Mouse (Mus musculus) activated CD4-positive, CD25-positive, alpha-beta regulatory T cell, adult 4 months (primary cell): ENCODE measurements around the gene 4933411K16Rik. TPM values are rescaled to one million over a fixed set of nuclear protein-coding genes. Genes with fewer than 3 reads are reported as not detected.
"Not testable (repeated sequence)": the region's sequence is repeated elsewhere in the genome, so short reads cannot be mapped to it uniquely, and the experiment has no call there.

ENCODE experiments used
- ATAC-seq: one replicate; pipeline ENCODE4 v1.8.0; 2017
- polyA plus RNA-seq, 2 experiments: library from polyadenylated mRNA; unstranded; fragments of 100-300 nt; shearing (Covaris generic); gene quantifications; one replicate each; pipeline ENCODE4 v1.2.1; 2017

The 4933411K16Rik gene
- polyA plus RNA-seq, 2 experiments from 2014 or later = not detected

DNA sequence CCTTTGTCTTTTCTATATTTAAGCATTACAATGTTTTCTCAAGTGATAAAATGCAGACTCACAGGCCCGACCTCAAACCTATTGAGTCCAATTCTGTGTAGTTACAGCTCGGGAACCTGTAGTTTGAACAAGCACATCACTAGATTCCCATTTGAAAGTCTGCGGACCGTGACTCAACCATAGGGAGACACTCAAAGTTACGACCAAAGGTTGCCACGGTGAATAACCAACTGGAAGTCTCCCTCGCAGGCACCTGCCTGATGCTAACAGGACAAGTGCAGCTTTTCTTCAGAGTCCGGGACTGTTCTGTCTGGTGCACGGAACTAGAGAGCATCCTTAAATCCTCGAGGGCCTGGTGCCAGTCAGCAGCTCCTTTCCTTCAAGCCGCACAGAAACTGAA is 28.4 kb downstream of the 4933411K16Rik start:
- ATAC-seq = no peak

DNA sequence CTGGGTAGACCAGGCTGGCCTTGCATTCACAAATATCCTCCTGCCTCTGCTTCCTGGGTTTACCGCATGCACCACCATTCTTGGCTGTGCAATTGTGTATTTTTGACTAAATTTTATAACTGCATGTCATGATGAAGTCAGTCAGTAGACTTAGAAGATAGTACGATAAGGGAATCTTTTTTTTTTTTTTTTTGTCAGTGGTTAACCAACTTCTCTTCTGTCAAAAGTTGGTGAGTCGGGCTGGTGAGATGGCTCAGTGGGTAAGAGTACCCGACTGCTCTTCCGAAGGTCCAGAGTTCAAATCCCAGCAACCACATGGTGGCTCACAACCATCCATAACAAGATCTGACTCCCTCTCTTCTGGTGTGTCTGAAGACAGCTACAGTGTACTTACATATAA is 29.6 kb downstream of the 4933411K16Rik start:
- not testable (repeated sequence) for ATAC-seq

DNA sequence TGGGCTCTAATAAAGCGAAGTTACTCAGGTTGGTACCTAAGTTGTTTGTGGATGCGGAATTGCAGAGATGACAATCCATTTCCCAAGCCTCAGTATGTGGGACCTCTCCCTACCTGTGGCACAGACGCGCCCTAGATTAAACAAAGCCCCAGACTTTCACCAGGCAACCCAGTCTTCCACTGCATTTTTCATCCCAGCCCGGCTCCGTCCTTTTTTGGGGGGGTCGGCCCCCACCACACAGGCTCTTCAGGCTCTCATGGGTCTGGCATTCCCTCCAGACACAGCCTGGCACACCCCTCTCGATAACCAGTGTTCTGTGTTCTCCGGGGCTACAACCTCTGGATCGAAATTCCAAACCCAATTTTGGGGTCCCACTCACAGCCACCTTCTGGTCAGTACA is 33.6 kb downstream of the 4933411K16Rik start:
- no peak for ATAC-seq

DNA sequence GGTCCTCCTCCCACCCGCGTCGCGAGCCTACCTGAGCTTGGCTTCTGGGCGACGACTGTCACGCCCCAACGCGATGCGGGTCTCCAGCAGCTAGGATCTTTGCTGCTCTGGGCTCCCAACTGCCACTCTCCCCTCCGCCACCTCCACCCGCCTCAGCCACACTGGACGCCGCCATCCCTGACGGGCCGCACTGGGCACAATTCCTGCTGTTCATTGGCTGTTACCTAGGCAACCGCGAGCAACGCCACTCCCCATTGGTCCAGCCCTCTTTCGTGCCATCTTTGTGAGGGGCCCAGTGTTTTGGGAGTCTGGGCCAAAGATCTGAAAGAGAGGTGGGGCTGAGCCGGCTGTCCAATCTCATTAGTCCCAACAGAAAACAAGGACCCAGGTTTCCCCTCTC is 34.1 kb downstream of the 4933411K16Rik start, which contains the start of gene Morn4:
TSS of gene Morn4 (minus strand) at position 192 of the 400 bp plus-strand sequence.
- ATAC-seq = no peak

DNA sequence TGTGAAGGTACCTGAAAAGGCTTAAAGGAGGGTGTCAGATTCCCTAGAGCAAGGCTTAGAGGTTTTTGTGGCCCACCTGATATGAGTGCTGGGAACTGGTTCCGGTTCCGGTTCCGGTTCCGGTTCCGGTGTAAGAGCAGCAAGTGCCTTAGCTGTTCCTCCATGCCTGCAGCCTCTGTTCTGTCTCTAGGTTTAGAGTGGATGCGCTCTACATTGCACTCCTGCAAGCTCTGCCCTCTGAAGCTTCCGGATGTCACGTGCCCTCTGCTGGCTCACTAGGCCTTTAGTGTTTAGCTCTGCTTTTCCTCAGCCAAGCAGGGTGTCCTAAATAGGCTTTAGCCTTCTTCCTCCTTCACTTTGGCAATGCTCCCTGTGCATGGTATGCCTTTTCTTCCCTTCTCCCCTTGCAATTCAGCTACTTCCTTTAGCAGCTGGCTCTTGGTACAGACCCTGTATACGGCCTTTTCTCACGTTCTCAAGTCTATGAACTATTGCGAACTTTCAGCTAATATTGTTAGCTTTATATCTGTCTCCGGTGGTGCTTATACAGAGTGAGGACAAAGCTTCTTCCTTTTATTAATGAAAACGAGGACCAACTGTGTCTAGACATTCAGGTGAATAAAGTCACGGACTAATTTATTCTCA is 37.2 kb downstream of the 4933411K16Rik start:
- peak; percentile 47 for ATAC-seq

DNA sequence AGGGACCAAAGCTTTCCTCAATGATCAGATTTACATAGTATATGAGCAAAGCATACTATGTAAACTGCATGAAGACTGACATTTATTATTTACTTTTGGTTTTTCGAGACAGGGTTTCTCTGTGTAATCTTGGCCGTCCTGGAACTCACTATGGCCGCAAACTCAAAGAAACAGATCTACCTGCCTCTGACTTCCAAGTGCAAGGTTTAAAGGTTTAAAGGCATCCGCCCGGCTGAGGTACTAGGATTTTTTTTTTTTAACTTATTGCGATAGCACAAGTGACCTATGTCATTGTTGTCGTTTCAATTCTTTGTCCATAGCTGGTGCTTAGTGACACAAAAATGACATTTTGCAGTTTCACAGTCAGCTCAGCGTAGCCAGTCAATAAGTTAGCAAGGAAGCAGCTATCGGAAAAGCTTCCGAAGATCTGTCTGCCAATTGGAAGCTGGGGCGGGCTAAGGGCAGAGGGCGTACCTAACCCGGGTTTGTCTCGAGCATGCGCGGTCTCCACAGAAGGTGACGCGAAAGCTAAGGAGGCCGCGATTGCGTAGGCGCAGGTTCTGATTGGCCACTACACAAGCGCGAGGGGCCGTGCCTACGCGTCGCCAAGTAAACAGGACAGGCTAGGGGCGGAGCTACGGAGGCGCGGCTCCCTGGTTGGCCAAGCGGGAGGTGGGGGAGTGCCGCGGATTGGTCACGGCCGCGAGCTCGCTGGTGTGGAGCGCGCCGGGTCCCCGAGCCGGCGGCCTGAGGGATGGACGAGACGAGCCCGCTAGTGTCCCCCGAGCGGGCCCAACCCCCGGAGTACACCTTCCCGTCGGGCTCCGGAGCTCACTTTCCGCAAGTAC is 37.9 kb downstream of the 4933411K16Rik start, which contains the start of gene Pi4k2a:
TSS of gene Pi4k2a (plus strand) at position 723 of the 848 bp plus-strand sequence.
- ATAC-seq = peak; percentile 91

DNA sequence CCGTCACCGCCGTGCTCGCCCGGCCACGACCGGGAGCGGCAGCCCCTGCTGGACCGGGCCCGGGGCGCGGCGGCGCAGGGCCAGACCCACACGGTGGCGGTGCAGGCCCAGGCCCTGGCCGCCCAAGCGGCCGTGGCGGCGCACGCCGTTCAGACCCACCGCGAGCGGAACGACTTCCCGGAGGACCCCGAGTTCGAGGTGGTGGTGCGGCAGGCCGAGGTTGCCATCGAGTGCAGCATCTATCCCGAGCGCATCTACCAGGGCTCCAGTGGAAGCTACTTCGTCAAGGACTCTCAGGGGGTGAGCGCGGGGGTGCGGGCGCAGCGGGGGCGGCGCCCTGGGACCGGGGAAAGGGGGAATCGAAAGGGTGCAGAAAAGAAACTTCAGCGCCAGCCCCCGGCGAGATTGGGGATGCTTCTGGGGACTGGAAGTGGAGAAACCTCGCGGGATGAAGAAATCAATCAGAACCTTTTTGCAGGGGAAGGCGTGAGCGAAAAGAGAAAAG is 38.6 kb downstream of the 4933411K16Rik start:
- ATAC-seq = peak; percentile 1

DNA sequence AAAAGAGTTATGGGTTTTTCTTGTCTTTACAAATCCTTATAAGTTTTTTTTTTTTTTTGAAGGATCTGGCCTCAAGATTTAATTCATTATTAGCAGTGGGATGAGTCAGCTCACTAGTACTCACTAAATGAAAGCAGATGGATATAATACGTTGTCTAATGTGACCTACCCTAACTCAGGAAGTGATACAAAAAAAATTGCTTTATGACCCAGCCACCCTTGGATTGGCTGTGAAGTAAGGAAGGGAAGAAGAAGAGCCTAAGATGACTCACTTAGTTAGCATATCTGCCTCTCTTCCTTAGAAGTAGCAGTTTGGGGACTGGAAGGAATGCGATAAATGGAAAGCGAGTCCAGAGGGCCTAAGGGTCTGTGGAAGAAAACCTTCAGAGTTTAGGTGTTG is 47.4 kb downstream of the 4933411K16Rik start:
- no peak for ATAC-seq

Other genes starting within 250 kb of the 4933411K16Rik start
- 10 to 100 TPM; 15.5 to 17.9 TPM for gene Frat1, start 222.3 kb upstream of the 4933411K16Rik start, polyA plus RNA-seq
- gene Frat2, start 204.1 kb upstream of the 4933411K16Rik start, polyA plus RNA-seq = 1 to 10 TPM in 1 of 2 experiments, under 1 TPM in 1; 0.65 to 1.5 TPM
- gene Rrp12, start 156.1 kb upstream of the 4933411K16Rik start, polyA plus RNA-seq = 1 to 10 TPM; 6.9 to 8.8 TPM
- gene Pgam1, start 140.3 kb upstream of the 4933411K16Rik start, polyA plus RNA-seq = 10 to 100 TPM; 60.3 to 83.9 TPM
- 100 to 1,000 TPM in 1 of 2 experiments, 10 to 100 TPM in 1; 75.9 to 103 TPM for gene Exosc1, start 118.8 kb upstream of the 4933411K16Rik start, polyA plus RNA-seq
- gene Zdhhc16, start 118.8 kb upstream of the 4933411K16Rik start, polyA plus RNA-seq = 10 to 100 TPM; 39.0 to 41.1 TPM
- 10 to 100 TPM; 63.7 to 75.3 TPM for gene Mms19, start 71.1 kb upstream of the 4933411K16Rik start, polyA plus RNA-seq
- gene Ubtd1, start 70.5 kb upstream of the 4933411K16Rik start, polyA plus RNA-seq = 1 to 10 TPM; 2.6 to 4.0 TPM
- gene Ankrd2, start 16.2 kb upstream of the 4933411K16Rik start, polyA plus RNA-seq = not detected
- not detected for gene Hoga1, start 6.6 kb upstream of the 4933411K16Rik start, polyA plus RNA-seq
- gene Morn4, start 34.1 kb downstream of the 4933411K16Rik start, polyA plus RNA-seq = not detected
- 10 to 100 TPM in 1 of 2 experiments, 1 to 10 TPM in 1; 8.1 to 12.4 TPM for gene Pi4k2a, start 38.2 kb downstream of the 4933411K16Rik start, polyA plus RNA-seq
- 1 to 10 TPM; 9.2 to 9.7 TPM for gene Avpi1, start 76.8 kb downstream of the 4933411K16Rik start, polyA plus RNA-seq
- gene Marveld1, start 95.2 kb downstream of the 4933411K16Rik start, polyA plus RNA-seq = 1 to 10 TPM; 5.7 to 6.5 TPM
- gene Zfyve27, start 111.7 kb downstream of the 4933411K16Rik start, polyA plus RNA-seq = 10 to 100 TPM; 13.9 to 15.2 TPM
- not detected for gene Sfrp5, start 150.0 kb downstream of the 4933411K16Rik start, polyA plus RNA-seq
- gene Golga7b, start 195.3 kb downstream of the 4933411K16Rik start, polyA plus RNA-seq = not detected